In the genomic region with DNA sequence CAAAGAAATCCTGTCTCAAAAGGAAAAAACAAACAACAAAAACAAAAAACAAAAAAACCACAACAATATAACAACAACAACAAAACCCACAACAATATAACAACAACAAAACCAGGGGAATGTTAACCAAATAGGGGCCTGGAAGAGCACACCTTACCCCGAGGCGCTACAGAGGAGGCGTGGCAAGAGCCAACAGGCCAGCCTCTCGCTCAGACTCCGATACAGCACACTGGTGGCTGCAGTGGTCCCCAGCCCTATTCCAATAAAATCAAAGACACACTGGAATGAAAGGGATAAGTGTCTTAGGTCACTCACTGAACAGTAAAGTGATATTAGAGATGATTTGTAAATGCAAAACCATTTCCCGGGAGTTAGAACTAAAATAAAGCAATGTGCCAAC, we compare ENCODE assay signal across 8 mouse cellular contexts. TPM values are rescaled to one million over a fixed set of nuclear protein-coding genes. Genes with fewer than 3 reads are reported as not detected.
DNase-seq lines count a peak whose midpoint lies in the region; ATAC-seq lines count a peak whose summit lies in the region.

No protein-coding gene starts in this region.

- H3K4me1 ChIP-seq in kidney, embryonic 16.5 days (ENCODE audit: insufficient read depth, low read length), result peaks cover 12% of the 10 kb centered on the region
- H3K4me1 ChIP-seq in hindbrain, embryonic 16.5 days (ENCODE audit: control insufficient read depth, insufficient read depth, low read depth, low read length), result peaks cover 2% of the 10 kb centered on the region; the same call in 1 of the 2 replicates
- peaks cover 13% of the 10 kb centered on the region for H3K4me1 ChIP-seq in midbrain, embryonic 15.5 days

- peak overlapping the region; percentile 93 for H3K4me2 ChIP-seq in kidney, embryonic 16.5 days (replicated peaks; ENCODE audit: low read depth, low read length)
- peak overlapping the region; percentile 99 for H3K4me2 ChIP-seq in hindbrain, embryonic 16.5 days (ENCODE audit: low read length)
- peak overlapping the region; percentile 98 for H3K4me2 ChIP-seq in midbrain, embryonic 15.5 days

- 1% methylated on average over 6 of the region's 6 CpGs for WGBS in kidney, embryonic 16.5 days
- 0% methylated on average over 6 of the region's 6 CpGs for WGBS in hindbrain, embryonic 16.5 days
- 0% methylated on average over 6 of the region's 6 CpGs for WGBS in midbrain, embryonic 15.5 days

- H3K9ac ChIP-seq in kidney, embryonic 16.5 days (replicated peaks; ENCODE audit: low read length), result peak overlapping the region; percentile 66
- H3K9ac ChIP-seq in hindbrain, embryonic 16.5 days (ENCODE audit: low read depth, low read length), result peak overlapping the region; percentile 46; the same call in 1 of the 2 replicates
- peak overlapping the region; percentile 38 for H3K9ac ChIP-seq in midbrain, embryonic 15.5 days

- H3K4me3 ChIP-seq in kidney, embryonic 16.5 days (ENCODE audit: low read length), result peak overlapping the region; percentile 74
- H3K4me3 ChIP-seq in hindbrain, embryonic 16.5 days (ENCODE audit: low read length), result peak overlapping the region; percentile 74
- peak overlapping the region; percentile 69 for H3K4me3 ChIP-seq in midbrain, embryonic 15.5 days

- H3K27ac ChIP-seq in kidney, embryonic 16.5 days (ENCODE audit: low read length), result peak overlapping the region; percentile 99
- H3K27ac ChIP-seq in hindbrain, embryonic 16.5 days (ENCODE audit: low read depth, low read length), result no peak overlapping the region; the same call in 1 of the 2 replicates
- H3K27ac ChIP-seq in midbrain, embryonic 15.5 days, result no peak overlapping the region

- H3K9me3 ChIP-seq in kidney, embryonic 16.5 days (ENCODE audit: low read length), result no peaks in the 10 kb centered on the region
- no peaks in the 10 kb centered on the region for H3K9me3 ChIP-seq in hindbrain, embryonic 16.5 days (ENCODE audit: control insufficient read depth, low read length)
- no peaks in the 10 kb centered on the region for H3K9me3 ChIP-seq in midbrain, embryonic 15.5 days

- DNase-seq in kidney, adult 11 months, result no peak
- no peak for DNase-seq in layer of hippocampus, postnatal 36 days

- H3K36me3 ChIP-seq in kidney, embryonic 16.5 days (ENCODE audit: insufficient read depth, low read length), result no peaks in the 10 kb centered on the region
- H3K36me3 ChIP-seq in hindbrain, embryonic 16.5 days (ENCODE audit: control insufficient read depth, insufficient read depth, low read length), result no peaks in the 10 kb centered on the region
- no peaks in the 10 kb centered on the region for H3K36me3 ChIP-seq in midbrain, embryonic 15.5 days (replicated peaks)

- peak; percentile 43 for ATAC-seq in kidney, embryonic 16.5 days (ENCODE audit: low FRiP score, low TSS enrichment)
- ATAC-seq in common myeloid progenitor, adult 5-6 weeks (replicated peaks; ENCODE audit: low read depth, poor library complexity, severe bottlenecking), result 0 out of 2 replicates have a peak, but pooled peaks have one; percentile 30
- ATAC-seq in hindbrain, embryonic 16.5 days, result no peak
- no peak for ATAC-seq in midbrain, embryonic 15.5 days (replicated peaks)
- ATAC-seq in cerebellum, adult (ENCODE audit: insufficient number of reproducible peaks, low FRiP score, low TSS enrichment), result no peak
- no peak for ATAC-seq in granulocyte monocyte progenitor cell, adult 5-6 weeks (replicated peaks; ENCODE audit: poor library complexity, severe bottlenecking)

- no peaks in the 10 kb centered on the region for H3K27me3 ChIP-seq in kidney, embryonic 16.5 days (ENCODE audit: insufficient read depth, low read length)
- H3K27me3 ChIP-seq in hindbrain, embryonic 16.5 days (replicated peaks; ENCODE audit: control insufficient read depth, insufficient read depth, low read length), result no peaks in the 10 kb centered on the region
- H3K27me3 ChIP-seq in midbrain, embryonic 15.5 days (replicated peaks), result no peaks in the 10 kb centered on the region

RNA-seq across cellular contexts. Expression of a gene that starts 0.4 kb away (rescaled TPM):
- 0.27 and 0.57 TPM in 2 replicates for polyA plus RNA-seq in kidney, embryonic 16.5 days (2015; fragmentation: Nextera tagmentation; extraction: Ambion mirVana)
- not detected in 2 replicates for total RNA-seq in common myeloid progenitor, adult 5-6 weeks (2017)
- 0.66 and 0.86 TPM in 2 replicates for polyA plus RNA-seq in hindbrain, embryonic 16.5 days (2015; fragmentation: Nextera tagmentation; extraction: Ambion mirVana)
- 1.3 and 1.5 TPM in 2 replicates for polyA plus RNA-seq in midbrain, embryonic 15.5 days (2015; fragmentation: Nextera tagmentation; extraction: Ambion mirVana)
- total RNA-seq in layer of hippocampus, postnatal 36 days (2021), result under 1 TPM; 0.27 to 0.28 TPM
- not detected in 2 replicates for total RNA-seq in granulocyte monocyte progenitor cell, adult 5-6 weeks (2014; fragmentation: Nextera tagmentation)
- total RNA-seq in granulocyte monocyte progenitor cell, adult 5-6 weeks (2017), result 0.57 TPM in 1 of 2 replicates, not detected in the other

RNA-seq across cellular contexts. Expression of a gene that starts 0.7 kb away (rescaled TPM):
- 9.7 and 10.8 TPM in 2 replicates for polyA plus RNA-seq in kidney, embryonic 16.5 days (2015; fragmentation: Nextera tagmentation; extraction: Ambion mirVana)
- total RNA-seq in common myeloid progenitor, adult 5-6 weeks (2017), result 8.2 and 17.5 TPM in 2 replicates
- polyA plus RNA-seq in hindbrain, embryonic 16.5 days (2015; fragmentation: Nextera tagmentation; extraction: Ambion mirVana), result 3.9 and 5.6 TPM in 2 replicates
- polyA plus RNA-seq in midbrain, embryonic 15.5 days (2015; fragmentation: Nextera tagmentation; extraction: Ambion mirVana), result 3.6 and 3.8 TPM in 2 replicates
- 1 to 10 TPM in 1 of 2 experiments, under 1 TPM in 1; 0.94 to 2.1 TPM for total RNA-seq in layer of hippocampus, postnatal 36 days (2021)
- 21.6 and 29.4 TPM in 2 replicates for total RNA-seq in granulocyte monocyte progenitor cell, adult 5-6 weeks (2014; fragmentation: Nextera tagmentation)
- total RNA-seq in granulocyte monocyte progenitor cell, adult 5-6 weeks (2017), result 4.0 and 5.8 TPM in 2 replicates

RNA-seq across cellular contexts. Expression of a gene that starts 12.0 kb away (rescaled TPM):
- polyA plus RNA-seq in kidney, embryonic 16.5 days (2015; fragmentation: Nextera tagmentation; extraction: Ambion mirVana), result 27.2 and 45.3 TPM in 2 replicates
- total RNA-seq in common myeloid progenitor, adult 5-6 weeks (2017), result not detected in 2 replicates
- 96.5 and 138 TPM in 2 replicates for polyA plus RNA-seq in hindbrain, embryonic 16.5 days (2015; fragmentation: Nextera tagmentation; extraction: Ambion mirVana)
- 106 and 110 TPM in 2 replicates for polyA plus RNA-seq in midbrain, embryonic 15.5 days (2015; fragmentation: Nextera tagmentation; extraction: Ambion mirVana)
- 100 to 1,000 TPM; 454 to 456 TPM for total RNA-seq in layer of hippocampus, postnatal 36 days (2021)
- not detected in 2 replicates for total RNA-seq in granulocyte monocyte progenitor cell, adult 5-6 weeks (2014; fragmentation: Nextera tagmentation)
- not detected in 2 replicates for total RNA-seq in granulocyte monocyte progenitor cell, adult 5-6 weeks (2017)

RNA-seq across cellular contexts. Expression of a gene that starts 29.0 kb away (rescaled TPM):
- 106 and 107 TPM in 2 replicates for polyA plus RNA-seq in kidney, embryonic 16.5 days (2015; fragmentation: Nextera tagmentation; extraction: Ambion mirVana)
- total RNA-seq in common myeloid progenitor, adult 5-6 weeks (2017), result 15.2 and 31.2 TPM in 2 replicates
- polyA plus RNA-seq in hindbrain, embryonic 16.5 days (2015; fragmentation: Nextera tagmentation; extraction: Ambion mirVana), result 124 and 131 TPM in 2 replicates
- 134 and 135 TPM in 2 replicates for polyA plus RNA-seq in midbrain, embryonic 15.5 days (2015; fragmentation: Nextera tagmentation; extraction: Ambion mirVana)
- total RNA-seq in layer of hippocampus, postnatal 36 days (2021), result 10 to 100 TPM; 54.2 to 57.2 TPM
- total RNA-seq in granulocyte monocyte progenitor cell, adult 5-6 weeks (2014; fragmentation: Nextera tagmentation), result 32.6 and 33.3 TPM in 2 replicates
- 30.1 and 35.5 TPM in 2 replicates for total RNA-seq in granulocyte monocyte progenitor cell, adult 5-6 weeks (2017)

RNA-seq across cellular contexts. Expression of a gene that starts 35.1 kb away (rescaled TPM):
- polyA plus RNA-seq in kidney, embryonic 16.5 days (2015; fragmentation: Nextera tagmentation; extraction: Ambion mirVana), result 129 and 136 TPM in 2 replicates
- 1.4 TPM in 1 of 2 replicates, not detected in the other for total RNA-seq in common myeloid progenitor, adult 5-6 weeks (2017)
- 14.6 and 14.8 TPM in 2 replicates for polyA plus RNA-seq in hindbrain, embryonic 16.5 days (2015; fragmentation: Nextera tagmentation; extraction: Ambion mirVana)
- polyA plus RNA-seq in midbrain, embryonic 15.5 days (2015; fragmentation: Nextera tagmentation; extraction: Ambion mirVana), result 16.6 and 17.5 TPM in 2 replicates
- 10 to 100 TPM; 10.5 to 12.7 TPM for total RNA-seq in layer of hippocampus, postnatal 36 days (2021)
- total RNA-seq in granulocyte monocyte progenitor cell, adult 5-6 weeks (2014; fragmentation: Nextera tagmentation), result 6.3 and 8.7 TPM in 2 replicates
- 0.99 TPM in 1 of 2 replicates, not detected in the other for total RNA-seq in granulocyte monocyte progenitor cell, adult 5-6 weeks (2017)

Comparison
In these comparisons a context has a peak if more than half of its experiments do, and no peak if none do; other contexts are left out.
1. ATAC-seq: peak in kidney, embryonic 16.5 days (single experiment) and common myeloid progenitor, adult 5-6 weeks (single experiment); none in hindbrain, embryonic 16.5 days (single experiment), midbrain, embryonic 15.5 days (single experiment), cerebellum, adult (single experiment) and granulocyte monocyte progenitor cell, adult 5-6 weeks (single experiment).
2. RNA of a gene that starts 12.0 kb away (total RNA-seq): 454 to 456 TPM in layer of hippocampus, postnatal 36 days; not detected in common myeloid progenitor, adult 5-6 weeks and not detected in granulocyte monocyte progenitor cell, adult 5-6 weeks; every median in the first group is over 100 times any median in the second.
3. Peak in every context shown above with its lines, with median percentiles within 50 percentile points of each other: H3K4me2 ChIP-seq, H3K4me3 ChIP-seq and H3K9ac ChIP-seq.